Mouse (Mus musculus): ENCODE measurements around the gene Epn2.

GRCm38 (mm10) chr11:61519484-61520107, 59.9 kb downstream of the Epn2 start:
- no peak for TF ChIP-seq POLR2A (IDR thresholded peaks at IDR 0.05; ENCODE audit: low read depth, low read length)
- TF ChIP-seq CTCF (IDR thresholded peaks at IDR 0.05; ENCODE audit: extremely low read depth, insufficient read depth, insufficient read length, insufficient replicate concordance): no peak
